Mouse (Mus musculus) CH12F3 (cell line): ENCODE results near the gene Flot2.
"Not testable (repeated sequence)": the region's sequence is repeated elsewhere in the genome, so short reads cannot be mapped to it uniquely, and the experiment has no call there.

Source experiments
- in situ Hi-C: fragments of 300-500 bp; cut with MboI; formaldehyde crosslinking; loops from 2 replicates; pipeline ENCODE4 v1.14.3; 2020; ENCODE audit warnings: low sequenced_read_pairs

The Flot2 gene

DNA sequence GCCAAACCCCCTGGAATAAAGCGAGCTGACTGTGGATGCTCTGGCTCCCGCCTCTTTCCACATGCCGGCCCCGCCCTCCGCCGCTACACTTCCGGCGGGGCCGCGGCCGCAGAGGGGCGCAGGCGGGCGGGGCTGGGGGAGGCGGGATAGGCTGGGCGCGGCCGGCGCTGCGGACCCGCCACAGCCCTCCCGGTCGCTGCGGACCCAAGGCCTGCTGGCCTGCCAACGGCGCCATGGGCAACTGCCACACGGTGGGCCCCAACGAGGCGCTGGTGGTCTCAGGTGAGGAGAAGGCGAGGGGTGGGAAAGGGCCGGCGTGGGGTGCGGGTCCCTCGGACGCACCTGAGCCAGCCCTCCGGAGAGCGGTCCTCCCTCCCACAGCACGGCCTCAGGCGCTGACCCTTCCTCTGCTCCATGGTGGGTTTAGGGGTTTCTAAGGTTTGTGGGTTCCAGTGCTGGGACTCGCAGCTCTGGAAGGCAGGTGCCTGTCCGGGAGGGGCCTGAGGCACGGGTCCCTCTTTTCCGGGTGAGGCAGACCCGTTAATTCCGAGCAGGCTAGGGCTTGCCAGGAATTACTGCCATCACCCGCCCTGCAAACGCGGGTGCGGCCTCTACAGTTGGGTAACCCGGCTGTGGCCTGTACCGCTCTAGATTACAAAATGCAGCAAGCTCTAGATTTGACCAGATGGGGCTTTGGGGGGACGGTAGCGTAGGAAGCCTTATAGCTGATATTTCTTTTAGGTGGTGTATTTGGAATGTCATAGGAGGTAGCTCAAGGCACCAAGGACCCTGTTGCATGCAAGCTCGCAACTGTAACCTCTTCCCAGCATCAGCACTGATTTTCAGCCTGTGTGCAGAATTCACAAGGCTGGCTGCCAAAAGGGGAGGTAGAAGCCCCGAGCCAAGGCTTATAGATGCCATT lies at the start of gene Flot2:
Flot2 (plus strand) TSS at position 101 of the 922 bp plus-strand sequence.
- in situ Hi-C loops: no loop called here

DNA sequence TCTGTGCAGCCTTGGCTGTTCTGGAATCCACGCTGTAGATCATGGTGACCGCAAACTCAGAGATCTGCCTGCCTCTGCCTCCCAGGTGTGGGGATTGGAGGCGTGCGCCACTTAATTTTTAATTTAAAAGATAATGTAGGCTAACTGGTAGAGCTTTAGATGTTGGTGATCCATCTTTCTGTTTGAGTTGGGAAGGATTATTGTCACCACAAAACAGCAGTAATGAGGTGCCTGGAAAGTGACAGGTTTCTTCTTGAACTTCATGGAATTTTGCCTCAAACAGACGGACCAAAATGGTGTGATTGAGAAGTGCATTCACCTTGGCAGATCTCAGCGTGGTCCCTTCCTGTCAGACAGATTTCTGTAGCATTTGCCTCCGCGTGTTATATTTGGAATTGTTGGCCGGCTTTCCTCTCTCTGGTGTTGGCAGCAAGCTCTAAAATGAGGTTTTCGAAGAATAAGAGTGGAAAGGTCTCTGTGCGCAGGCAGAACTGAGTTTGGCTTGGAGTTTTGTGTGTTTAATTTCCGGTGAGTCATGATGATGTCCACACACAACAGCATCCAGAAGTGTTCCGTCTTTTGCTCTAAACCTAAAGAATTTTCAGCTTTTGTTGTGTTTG lies 48.5 kb upstream of the Flot2 start:
- in situ Hi-C loops: no loop called here

DNA sequence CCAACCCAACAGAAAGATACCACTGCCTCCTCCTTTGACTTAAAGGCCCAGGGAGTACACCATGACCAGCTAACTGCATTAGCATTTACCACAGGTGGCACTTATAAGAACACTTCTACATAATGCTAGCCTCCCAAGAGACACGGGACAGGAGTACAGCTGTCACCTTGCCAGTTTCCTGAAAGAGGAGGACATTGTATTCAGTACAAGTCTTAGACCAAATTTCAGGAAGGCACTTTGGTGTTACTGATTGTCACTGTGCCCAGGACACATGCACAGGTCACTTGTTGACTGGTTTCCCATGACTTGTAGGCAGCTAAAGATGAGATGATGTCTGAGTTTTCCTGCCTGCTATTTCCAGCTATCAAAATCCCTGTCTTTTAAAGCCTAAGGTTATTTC lies 42.2 kb upstream of the Flot2 start:
- in situ Hi-C loops: no loop called here

GRCm38 (mm10) chr11:78006446-78006845 lies 31.3 kb upstream of the Flot2 start:
- in situ Hi-C loops: no loop called here

DNA sequence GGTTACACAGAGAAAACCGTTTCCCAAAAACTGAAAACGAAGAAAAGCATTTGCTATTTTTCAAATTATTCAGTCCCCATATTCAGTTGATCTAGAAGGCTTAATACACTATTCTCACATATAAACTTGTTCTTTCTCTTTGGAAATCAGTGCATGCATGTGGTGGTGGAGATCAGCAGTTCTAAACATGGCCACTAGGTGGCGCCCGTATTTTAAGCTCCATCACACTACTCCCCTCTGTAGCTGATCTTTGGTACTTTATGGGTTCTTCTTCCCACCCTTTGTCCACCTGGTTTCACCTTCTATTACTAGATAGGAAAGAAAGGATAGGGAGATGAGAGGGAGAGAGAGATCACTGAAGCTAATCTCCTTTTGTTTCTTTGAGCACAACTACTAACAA lies 18.1 kb upstream of the Flot2 start:
- in situ Hi-C loops: no loop called here

DNA sequence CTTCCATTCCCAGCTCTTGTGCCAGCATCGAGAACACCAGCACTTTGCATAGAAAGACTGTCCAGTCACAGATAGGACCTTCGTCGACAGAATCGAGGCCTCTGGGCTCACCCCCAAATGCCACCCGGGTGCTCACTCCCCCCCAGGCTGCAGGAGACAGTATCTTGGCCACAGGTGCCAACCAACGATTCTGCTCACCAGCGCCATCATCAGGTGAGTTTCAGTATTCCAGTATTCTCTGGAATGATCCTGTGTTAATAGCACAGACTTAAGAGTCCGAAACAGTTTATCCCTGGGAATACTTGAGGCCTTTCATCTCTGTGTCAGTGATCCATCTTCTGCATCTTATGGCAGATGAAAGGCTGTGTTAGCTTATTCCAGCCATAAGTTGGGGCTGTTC lies 14.1 kb upstream of the Flot2 start:
- in situ Hi-C loops: no loop called here

DNA sequence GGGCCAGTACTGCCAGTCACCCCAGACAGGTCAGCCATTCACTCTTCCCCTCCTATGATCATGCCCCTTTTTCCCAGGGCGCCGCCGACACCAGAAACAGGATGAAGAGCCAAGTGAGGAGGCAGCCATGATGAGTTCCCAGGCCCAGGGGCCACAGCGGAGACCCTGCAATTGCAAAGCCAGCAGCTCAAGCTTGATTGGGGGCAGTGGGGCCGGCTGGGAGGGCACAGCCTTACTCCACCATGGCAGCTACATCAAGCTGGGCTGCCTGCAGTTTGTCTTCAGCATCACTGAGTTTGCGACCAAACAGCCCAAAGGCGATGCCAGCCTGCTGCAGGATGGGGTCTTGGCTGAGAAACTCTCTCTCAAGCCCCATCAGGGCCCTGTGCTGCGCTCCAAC lies 8.5 kb upstream of the Flot2 start:
- in situ Hi-C loops: no loop called here

- in situ Hi-C loops: no loop called here
These were observed 7.1 kb upstream of the Flot2 start for GRCm38 (mm10) chr11:78030600-78030999.

GRCm38 (mm10) chr11:78031389-78031788 lies 6.3 kb upstream of the Flot2 start:
- in situ Hi-C loops: no loop called here

GRCm38 (mm10) chr11:78031947-78032808 lies 5.6 kb upstream of the Flot2 start, which contains the start of gene Dhrs13:
Dhrs13 (plus strand) TSS chr11:78032280.
- in situ Hi-C loops: no loop called here

- in situ Hi-C loops: no loop called here
These were observed 4.9 kb upstream of the Flot2 start for GRCm38 (mm10) chr11:78032809-78033195.

DNA sequence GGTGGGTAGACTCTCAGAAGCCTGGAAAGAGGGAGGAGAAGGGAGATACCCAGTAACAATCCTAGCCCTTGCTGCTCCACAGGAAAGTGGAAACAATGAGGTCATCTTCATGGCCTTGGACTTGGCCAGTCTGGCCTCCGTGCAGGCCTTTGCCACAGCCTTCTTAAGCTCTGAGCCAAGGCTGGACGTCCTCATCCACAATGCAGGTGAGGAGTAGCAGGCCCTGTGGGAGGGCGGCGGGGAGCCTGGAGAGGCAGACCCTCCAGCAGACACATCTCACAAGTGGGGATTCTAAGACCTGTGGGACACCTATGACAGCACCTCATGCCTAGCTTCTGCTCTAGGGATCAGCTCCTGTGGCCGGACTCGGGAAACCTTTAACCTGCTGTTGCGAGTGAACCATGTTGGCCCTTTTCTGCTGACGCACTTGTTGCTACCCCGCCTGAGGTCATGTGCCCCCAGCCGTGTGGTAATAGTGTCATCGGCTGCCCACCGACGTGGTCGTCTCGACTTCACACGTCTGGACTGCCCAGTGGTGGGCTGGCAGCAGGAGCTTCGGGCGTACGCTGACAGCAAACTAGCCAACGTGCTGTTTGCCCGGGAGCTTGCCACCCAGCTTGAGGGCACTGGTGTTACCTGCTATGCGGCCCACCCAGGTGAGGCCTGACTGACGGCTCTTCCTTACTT lies 3.7 kb upstream of the Flot2 start:
- in situ Hi-C loops: no loop called here

DNA sequence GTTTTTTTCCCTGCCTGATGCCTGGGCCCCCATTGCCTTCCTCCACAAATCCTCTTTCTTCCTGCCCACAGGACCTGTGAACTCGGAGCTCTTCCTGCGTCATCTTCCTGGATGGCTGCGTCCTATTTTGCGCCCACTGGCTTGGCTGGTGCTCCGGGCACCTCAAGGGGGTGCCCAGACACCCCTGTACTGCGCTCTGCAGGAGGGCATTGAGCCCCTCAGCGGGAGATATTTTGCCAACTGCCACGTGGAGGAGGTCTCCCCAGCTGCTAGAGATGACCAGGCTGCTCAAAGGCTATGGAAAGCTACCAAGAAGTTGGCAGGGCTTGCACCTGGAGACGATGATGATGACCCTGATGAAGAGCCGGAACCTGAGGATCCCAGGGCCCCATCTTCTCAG lies 940 bp upstream of the Flot2 start:
- in situ Hi-C loops: no loop called here

DNA sequence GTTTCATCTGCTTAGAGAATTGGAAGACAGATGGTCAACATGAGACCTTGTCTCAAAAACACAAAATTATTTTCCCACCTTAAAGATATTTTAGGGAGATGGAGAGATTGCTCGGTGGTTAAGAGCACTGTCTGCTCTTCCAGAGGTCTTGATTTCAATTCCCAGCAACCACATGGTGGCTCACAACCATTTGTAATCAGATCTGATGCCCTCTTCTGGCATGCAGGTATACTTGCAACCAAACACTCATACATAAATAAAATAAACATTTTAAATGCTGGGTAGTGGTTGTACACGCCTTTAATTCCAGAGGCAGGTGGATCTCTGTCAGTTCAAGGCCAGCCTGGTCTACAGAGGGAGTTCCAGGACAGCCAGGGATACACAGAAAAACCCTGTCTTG lies 3.1 kb downstream of the Flot2 start:
- in situ Hi-C loops: no loop called here

- in situ Hi-C loops: not testable (repeated sequence)
These were observed 4.6 kb downstream of the Flot2 start for GRCm38 (mm10) chr11:78042290-78042870.

GRCm38 (mm10) chr11:78044758-78045251 lies 7.1 kb downstream of the Flot2 start:
- in situ Hi-C loops: no loop called here

DNA sequence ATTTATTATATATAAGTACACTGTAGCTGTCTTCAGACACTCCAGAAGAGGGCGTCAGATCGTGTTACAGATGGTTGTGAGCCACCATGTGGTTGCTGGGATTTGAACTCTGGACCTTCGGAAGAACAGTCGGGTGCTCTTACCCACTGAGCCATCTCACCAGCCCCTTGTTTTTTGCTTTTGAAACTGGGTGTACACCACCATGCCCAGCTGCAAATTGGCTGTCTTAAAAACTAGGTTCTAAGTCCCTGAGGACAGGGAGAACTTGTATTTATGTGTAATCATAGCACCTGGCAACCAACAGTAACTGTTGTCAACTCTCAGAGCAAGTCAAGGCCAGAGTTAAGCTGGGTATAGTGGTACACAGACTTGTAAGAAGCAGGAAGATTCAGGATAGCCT lies 10.9 kb downstream of the Flot2 start:
- in situ Hi-C loops: not testable (repeated sequence)

DNA sequence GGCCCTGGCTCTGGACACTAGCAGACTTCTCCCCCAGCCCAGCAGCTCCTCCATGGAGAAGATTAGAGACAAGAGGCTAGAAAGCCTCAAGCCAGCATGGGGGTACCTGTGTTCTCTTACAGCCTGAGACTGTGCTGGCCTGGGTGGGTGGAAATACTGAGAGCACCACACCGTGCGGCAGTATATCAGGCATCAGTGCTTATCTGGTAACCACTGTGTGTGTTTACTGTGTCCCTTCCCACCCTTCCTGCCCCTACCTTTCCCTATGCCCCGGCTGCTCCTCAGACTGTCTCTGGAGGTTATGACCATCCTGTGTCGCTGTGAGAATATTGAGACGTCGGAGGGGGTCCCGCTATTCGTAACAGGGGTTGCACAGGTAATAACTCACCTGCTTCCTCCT lies 15.3 kb downstream of the Flot2 start:
- in situ Hi-C loops: loop anchor here (10.0 kb wide), 1 partner anchor 92 kb away; no protein-coding TSS in a partner anchor

GRCm38 (mm10) chr11:78056946-78057345 lies 19.2 kb downstream of the Flot2 start:
- in situ Hi-C loops: loop anchor here (10.0 kb wide), 1 partner anchor 88 kb away; no protein-coding TSS in a partner anchor
